Mouse (Mus musculus) cerebellum, postnatal 10 days (tissue): ENCODE data around the gene Zwilch.

Experiments
- DNase-seq, 2 experiments: peaks; one replicate each; pipeline ENCODE4 v3.0.0; 2021; ENCODE audit warnings: mixed read lengths in 2 of 2

Gene Zwilch

DNA sequence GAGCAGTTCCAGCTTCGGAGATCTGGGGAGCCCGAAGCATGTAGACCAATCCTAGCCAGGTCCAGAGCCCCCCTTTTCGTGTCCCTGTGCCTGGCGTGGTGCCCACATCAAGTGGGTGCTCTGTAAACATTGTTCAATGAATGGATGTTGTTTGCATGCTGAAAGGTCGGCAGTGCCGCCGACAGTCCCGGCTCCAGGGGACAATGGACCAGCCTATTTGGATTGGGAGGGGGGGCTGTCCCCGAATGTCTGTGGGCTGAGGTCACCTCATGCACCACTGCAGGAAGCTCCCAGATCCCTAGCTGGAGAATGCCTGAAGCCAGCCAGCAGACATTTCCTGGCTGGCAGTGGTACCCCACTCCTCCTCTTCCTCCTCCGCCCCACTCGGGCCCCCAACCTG lies 78.8 kb downstream of the Zwilch start:
- no peak for DNase-seq

DNA sequence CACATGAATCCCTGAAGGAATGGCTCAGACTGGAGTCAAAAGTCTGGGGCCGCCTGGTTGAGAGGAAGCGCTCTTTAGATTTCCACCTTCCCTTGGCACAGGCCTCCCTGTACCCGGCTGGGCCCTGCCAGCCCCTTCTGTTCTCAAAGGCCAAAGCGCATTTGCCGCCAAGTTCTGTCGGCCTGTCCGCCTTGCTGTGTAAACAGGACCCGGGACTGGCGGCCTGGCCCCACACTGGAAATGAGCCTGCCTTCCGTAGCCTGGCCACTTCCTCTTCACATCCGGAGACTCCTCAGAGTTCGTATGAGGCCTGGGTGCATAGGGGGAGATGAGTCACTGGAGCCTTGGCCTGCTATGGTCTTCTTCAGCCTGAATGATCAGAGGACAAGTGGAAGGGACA lies 83.9 kb downstream of the Zwilch start:
- DNase-seq = peak; percentile 67 to 85

DNA sequence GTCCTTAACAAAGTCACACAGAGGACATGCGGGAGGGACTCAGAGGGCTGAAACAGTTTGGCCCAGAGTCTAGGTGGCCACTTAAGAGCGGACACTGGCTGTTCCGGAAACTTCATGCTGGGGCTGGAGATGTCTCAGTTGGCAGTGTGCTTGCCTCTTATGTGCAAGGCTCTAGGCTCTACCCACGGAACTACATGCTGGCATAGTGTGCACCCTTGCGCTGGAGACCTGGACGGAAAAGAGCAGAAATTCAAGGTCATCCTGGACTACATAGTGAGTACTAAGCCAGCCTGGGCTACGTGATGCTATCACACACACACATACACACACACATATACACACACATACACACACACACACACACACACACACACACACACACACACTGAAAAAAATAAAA lies 84.6 kb downstream of the Zwilch start:
- DNase-seq = no peak

DNA sequence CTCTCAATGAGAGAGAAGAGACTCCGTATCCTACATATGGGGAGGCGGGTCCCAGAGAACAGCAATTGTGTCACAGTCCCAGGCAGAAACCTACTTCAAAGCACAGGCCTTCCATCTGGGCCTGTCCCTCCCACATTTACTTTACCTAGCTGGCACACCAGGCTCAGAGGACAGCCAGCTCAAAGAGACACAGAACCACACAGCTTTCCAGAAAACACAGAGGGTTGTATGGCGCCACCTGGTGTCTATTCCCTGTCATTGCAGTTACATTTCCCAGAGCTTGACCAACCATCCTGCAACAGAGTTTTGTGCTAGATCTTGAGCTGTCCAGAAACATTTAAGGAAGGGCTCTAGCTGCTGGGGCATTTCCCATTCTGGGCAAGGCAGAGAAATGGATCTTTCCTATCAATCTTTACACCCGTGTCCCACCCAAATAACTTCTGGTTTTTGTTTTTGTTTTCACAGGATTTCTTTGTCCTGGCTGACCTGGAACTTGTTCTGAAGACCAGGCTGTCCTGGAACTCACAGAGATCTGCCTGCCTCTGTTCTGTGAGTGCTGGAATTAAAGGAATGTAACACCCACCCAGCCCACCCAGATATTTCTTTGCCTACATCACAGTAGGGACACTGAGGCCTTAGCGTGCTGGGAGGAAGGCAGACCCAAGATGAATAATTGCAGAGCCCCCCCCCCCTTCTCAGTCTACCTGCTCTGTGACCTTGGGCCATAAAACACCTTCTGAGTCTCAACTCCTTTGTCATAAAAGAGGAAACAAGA lies 85.3 kb downstream of the Zwilch start:
- DNase-seq = peak; percentile 81 to 83
